Mouse (Mus musculus) heart, postnatal 0 days (tissue): Measurements from ENCODE around the gene Syce1.

Experiments used
- CTCF ChIP-seq: IDR thresholded peaks from 2 replicates; pipeline ENCODE4 v1.5.1; 2016; ENCODE audit warnings: antibody characterized with exemption, control low read depth, low read depth
- EP300 ChIP-seq: IDR thresholded peaks from 2 replicates; pipeline ENCODE4 v1.6.1; 2016; ENCODE audit warnings: antibody characterized with exemption, low read depth

DNA sequence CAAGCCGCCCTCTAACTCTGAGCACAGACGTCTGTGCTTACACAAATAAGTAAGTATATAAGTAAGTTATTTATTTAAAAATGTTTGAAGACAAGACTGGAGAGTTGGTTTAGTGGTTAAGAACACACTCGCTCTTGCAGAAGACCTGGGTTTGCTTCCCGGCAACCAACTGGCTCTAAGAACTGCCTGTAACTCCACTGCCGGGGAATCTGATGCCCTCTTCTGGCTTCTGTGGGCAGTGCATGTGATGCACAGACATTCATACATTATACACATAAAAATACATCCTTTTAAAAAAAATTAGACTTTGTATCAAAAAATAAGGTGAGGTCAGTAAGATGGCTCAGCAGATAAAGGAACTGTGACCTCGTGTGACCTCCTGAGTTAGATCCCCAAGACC is 22.8 kb upstream of the Syce1 start:
- TF ChIP-seq CTCF (no peak), EP300 (no peak)
